Mouse (Mus musculus) midbrain, embryonic 10.5 days (tissue): ENCODE data around the gene Fhit. TPM values are rescaled to one million over a fixed set of nuclear protein-coding genes. Genes with fewer than 3 reads are reported as not detected.
A peak's percentile ranks its signal among the peaks of the same experiment; 100 is the strongest.

Experiments used
- DNase-seq: peaks from one replicate; pipeline ENCODE4 v3.0.0-alpha.2; 2017; ENCODE audit warnings: low spot score
- H3K27ac ChIP-seq: fragments of 300-500 bp; sonication (generic); replicated peaks from 2 replicates; pipeline ENCODE4 v1.5.1; 2016; ENCODE audit warnings: mild to moderate bottlenecking
- H3K27me3 ChIP-seq: fragments of 300-500 bp; sonication (generic); 2 replicates; pipeline ENCODE4 v1.6.1; 2016; ENCODE audit warnings: low read depth, mild to moderate bottlenecking; ENCODE audit not compliant: poor library complexity, severe bottlenecking
- H3K36me3 ChIP-seq: fragments of 300-500 bp; sonication (generic); 2 replicates; pipeline ENCODE4 v1.6.1; 2016; ENCODE audit warnings: mild to moderate bottlenecking, moderate library complexity
- H3K4me1 ChIP-seq: fragments of 300-500 bp; sonication (generic); 2 replicates; pipeline ENCODE4 v1.6.1; 2016
- H3K4me3 ChIP-seq: fragments of 300-500 bp; sonication (generic); 2 replicates; pipeline ENCODE4 v1.5.1; 2016; ENCODE audit warnings: mild to moderate bottlenecking, moderate library complexity
- H3K9me3 ChIP-seq: fragments of 300-500 bp; sonication (generic); replicated peaks from 2 replicates; pipeline ENCODE4 v1.6.1; 2016; ENCODE audit warnings: mild to moderate bottlenecking
- WGBS: fragments of 180-500 bp; shearing (Covaris S2); methylation state at CpG from one replicate; pipeline ENCODE4 v1.1.7; 2016; 5-methylcytosine and 5-hydroxymethylcytosine counted together
- polyA plus RNA-seq: library from polyadenylated mRNA; unstranded; fragments of >200 nt; fragmentation: Nextera tagmentation; extraction: Ambion mirVana; gene quantifications from 2 replicates; pipeline ENCODE4 v1.2.1, GENCODE M21; 2016

The Fhit gene
- polyA plus RNA-seq, 1 experiment from 2014 or later = 3.4 TPM

- no peak for DNase-seq
- Histone ChIP-seq H3K4me1 (peaks cover 11% of the 10 kb centered on the region), H3K27ac (no peak overlapping the region), H3K36me3 (no peaks in the 10 kb centered on the region), H3K9me3 (no peaks in the 10 kb centered on the region), H3K4me3 (no peak overlapping the region), H3K27me3 (no peaks in the 10 kb centered on the region)
- 94% methylated on average over 4 of the region's 4 CpGs for WGBS
These were observed 636.0 kb downstream of the Fhit start for GRCm38 (mm10) chr14:10525786-10526185.

DNA sequence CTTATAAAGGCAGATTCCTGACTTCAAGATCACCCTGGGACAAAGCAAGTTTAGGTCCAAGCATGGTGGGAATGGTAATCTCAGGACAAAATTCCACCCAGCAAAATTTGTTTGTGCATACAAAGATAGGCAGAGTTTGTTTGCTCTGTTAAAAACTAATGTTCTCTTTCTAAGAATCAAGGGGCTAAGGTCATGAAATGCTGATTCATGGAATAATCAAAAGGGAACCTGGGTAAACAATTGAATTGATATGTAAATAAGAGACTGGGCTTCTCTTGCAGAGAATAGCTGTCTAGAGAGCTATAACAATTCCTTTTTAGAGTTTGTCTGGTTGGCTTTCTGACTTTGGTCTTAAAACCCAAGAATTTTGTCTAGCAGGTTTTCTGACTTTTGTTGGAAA is 647.8 kb downstream of the Fhit start:
- no peaks in the 10 kb centered on the region for H3K36me3 ChIP-seq
- DNase-seq = no peak
- H3K4me1 ChIP-seq = no peaks in the 10 kb centered on the region
- no peak overlapping the region for H3K27ac ChIP-seq
- H3K27me3 ChIP-seq = no peaks in the 10 kb centered on the region
- peaks cover 6% of the 10 kb centered on the region for H3K9me3 ChIP-seq
- H3K4me3 ChIP-seq = no peak overlapping the region

DNA sequence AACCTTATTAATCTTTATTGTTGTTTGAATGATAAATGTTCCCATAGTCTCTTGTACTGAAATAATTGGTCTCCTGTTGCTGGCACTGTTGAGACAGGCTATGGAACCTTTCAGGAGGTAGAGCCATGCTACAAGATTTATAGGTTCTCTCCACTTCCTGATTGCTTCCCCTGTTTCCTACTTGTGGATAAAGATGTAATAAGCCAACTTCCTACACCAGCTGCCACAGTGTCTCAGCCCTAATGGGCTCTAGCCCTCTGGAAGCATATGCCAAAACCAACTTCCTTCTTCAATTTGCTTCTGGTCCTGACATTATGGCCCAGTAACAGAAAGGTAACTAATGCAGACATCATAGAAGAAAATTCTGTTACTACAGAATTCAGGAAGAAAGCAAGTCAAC is 652.6 kb downstream of the Fhit start:
- H3K36me3 ChIP-seq = no peaks in the 10 kb centered on the region
- H3K4me1 ChIP-seq = no peaks in the 10 kb centered on the region

GRCm38 (mm10) chr14:10507560-10507959 is 654.3 kb downstream of the Fhit start:
- DNase-seq = no peak
- Histone ChIP-seq H3K9me3 (no peaks in the 10 kb centered on the region), H3K36me3 (no peaks in the 10 kb centered on the region), H3K4me3 (no peak overlapping the region), H3K27me3 (no peaks in the 10 kb centered on the region), H3K4me1 (no peaks in the 10 kb centered on the region), H3K27ac (no peak overlapping the region)
- 52% methylated on average over 1 of the region's 1 CpGs for WGBS

More for the DNA sequence above, 652.6 kb downstream of the Fhit start:
- peaks cover 6% of the 10 kb centered on the region for H3K9me3 ChIP-seq
- no peak overlapping the region for H3K27ac ChIP-seq
- H3K4me3 ChIP-seq = no peak overlapping the region
- H3K27me3 ChIP-seq = no peaks in the 10 kb centered on the region
- DNase-seq = no peak

DNA sequence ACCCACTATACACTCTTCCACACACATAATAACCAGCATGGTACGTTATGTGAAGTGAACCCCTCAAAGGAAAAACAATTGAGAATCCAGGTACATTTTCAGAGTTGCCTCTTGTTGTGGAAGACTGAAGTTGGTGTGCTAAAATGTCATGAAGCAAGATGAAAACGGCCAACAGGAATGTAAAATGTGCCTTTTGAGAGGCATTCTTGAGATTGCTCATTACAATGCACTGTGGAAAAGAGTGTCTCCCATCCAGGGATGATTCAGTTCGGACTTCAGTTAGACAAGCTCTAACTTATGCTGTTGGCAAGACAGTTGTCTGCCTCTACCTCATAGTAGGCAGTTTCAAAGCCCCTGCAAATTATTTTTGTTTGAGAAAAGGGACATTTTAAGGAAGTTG is 676.0 kb downstream of the Fhit start:
- Histone ChIP-seq H3K4me1 (no peaks in the 10 kb centered on the region), H3K9me3 (no peaks in the 10 kb centered on the region), H3K27me3 (no peaks in the 10 kb centered on the region), H3K36me3 (no peaks in the 10 kb centered on the region), H3K27ac (no peak overlapping the region), H3K4me3 (no peak overlapping the region)
- 79% methylated on average over 3 of the region's 3 CpGs for WGBS
- DNase-seq = no peak

- Histone ChIP-seq H3K9me3 (no peaks in the 10 kb centered on the region), H3K27me3 (no peaks in the 10 kb centered on the region), H3K4me3 (no peak overlapping the region), H3K4me1 (no peaks in the 10 kb centered on the region), H3K36me3 (no peaks in the 10 kb centered on the region), H3K27ac (no peak overlapping the region)
- DNase-seq = no peak
- 87% methylated on average over 3 of the region's 3 CpGs for WGBS
These were observed 678.8 kb downstream of the Fhit start for GRCm38 (mm10) chr14:10482851-10483613.

DNA sequence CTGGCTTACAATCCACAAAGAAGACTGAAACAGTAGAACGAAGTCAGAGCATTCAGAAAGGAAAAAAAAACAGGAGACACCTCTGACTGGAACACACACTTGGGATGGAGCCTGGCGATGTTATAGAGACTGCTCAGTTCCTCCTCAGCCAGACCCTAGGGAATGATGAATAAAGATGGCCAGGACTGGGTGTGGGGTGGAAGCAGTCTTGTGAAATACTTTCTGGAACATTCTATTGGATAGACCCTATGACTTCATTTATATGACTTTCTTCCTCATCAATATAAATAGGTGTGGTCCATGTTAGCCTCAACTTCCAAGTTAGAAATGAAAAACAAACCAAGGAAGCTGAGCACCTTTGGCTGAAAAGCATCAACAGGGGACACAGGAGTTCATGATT is 680.5 kb downstream of the Fhit start:
- 73% methylated on average over 2 of the region's 2 CpGs for WGBS
- H3K36me3 ChIP-seq = no peaks in the 10 kb centered on the region
- H3K27me3 ChIP-seq = no peaks in the 10 kb centered on the region
- no peaks in the 10 kb centered on the region for H3K4me1 ChIP-seq
- DNase-seq = no peak
- no peak overlapping the region for H3K27ac ChIP-seq
- H3K9me3 ChIP-seq = no peaks in the 10 kb centered on the region
- H3K4me3 ChIP-seq = no peak overlapping the region

DNA sequence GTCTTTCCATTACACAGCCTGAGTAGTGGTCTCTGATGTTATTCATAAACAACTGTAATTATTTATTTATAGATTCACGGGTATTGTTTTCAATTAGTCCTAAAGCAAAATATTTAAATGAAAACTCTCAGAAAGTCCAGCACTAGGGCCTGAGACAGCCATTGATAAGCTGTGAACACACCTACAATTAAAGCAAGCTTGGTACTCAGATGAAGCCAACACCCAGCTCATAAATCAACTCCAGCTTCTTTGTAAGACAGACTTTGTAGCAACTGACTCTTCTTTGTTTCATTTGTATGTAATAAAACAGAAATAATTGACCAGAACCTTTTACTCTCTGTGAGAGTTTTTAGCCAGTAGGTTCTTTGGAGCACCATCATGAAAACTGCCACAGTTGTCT is 681.2 kb downstream of the Fhit start:
- no peaks in the 10 kb centered on the region for H3K9me3 ChIP-seq
- no peak overlapping the region for H3K27ac ChIP-seq
- 77% methylated on average over 1 of the region's 1 CpGs for WGBS
- DNase-seq = no peak
- H3K4me1 ChIP-seq = no peaks in the 10 kb centered on the region
- H3K36me3 ChIP-seq = no peaks in the 10 kb centered on the region
- H3K27me3 ChIP-seq = no peaks in the 10 kb centered on the region
- no peak overlapping the region for H3K4me3 ChIP-seq

- 22% methylated on average over 14 of the region's 14 CpGs for WGBS
These were observed 708.6 kb downstream of the Fhit start for GRCm38 (mm10) chr14:10453001-10453861.

GRCm38 (mm10) chr14:10452234-10452633 is 709.6 kb downstream of the Fhit start:
- DNase-seq = no peak
- Histone ChIP-seq H3K4me3 (no peak overlapping the region), H3K27ac (no peak overlapping the region), H3K36me3 (no peaks in the 10 kb centered on the region), H3K27me3 (peaks cover 32% of the 10 kb centered on the region), H3K4me1 (peaks cover 17% of the 10 kb centered on the region), H3K9me3 (no peaks in the 10 kb centered on the region)
- whole genome bisulfite sequencing = 87% methylated on average over 5 of the region's 5 CpGs

More at GRCm38 (mm10) chr14:10453001-10453861, 708.6 kb downstream of the Fhit start:
- DNase-seq = peak; percentile 68
- H3K27ac ChIP-seq = peak overlapping the region; percentile 78
- peaks cover 32% of the 10 kb centered on the region for H3K27me3 ChIP-seq
- peaks cover 17% of the 10 kb centered on the region for H3K4me1 ChIP-seq
- H3K36me3 ChIP-seq = no peaks in the 10 kb centered on the region
- H3K4me3 ChIP-seq = peak overlapping the region; percentile 44
- H3K9me3 ChIP-seq = no peaks in the 10 kb centered on the region

DNA sequence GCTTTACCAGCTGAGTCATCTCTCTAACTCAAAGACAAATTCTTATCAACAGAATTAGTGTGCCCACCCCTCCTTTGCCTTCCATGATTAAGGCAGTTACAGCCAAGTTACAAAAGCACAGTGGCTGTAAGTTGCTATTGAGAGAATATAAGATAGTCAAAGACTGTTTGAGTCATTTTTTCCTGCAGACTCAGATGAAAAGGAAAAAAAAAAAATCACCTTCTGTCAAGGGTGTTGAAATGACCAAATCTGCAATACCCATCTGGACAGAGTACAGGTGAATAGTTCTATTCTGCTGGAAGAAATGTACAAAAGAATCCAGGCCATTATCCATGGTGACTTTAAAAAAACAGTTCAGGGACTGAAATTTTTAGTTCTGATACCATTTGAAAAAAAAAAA is 716.5 kb downstream of the Fhit start:
- H3K27me3 ChIP-seq = no peaks in the 10 kb centered on the region; the same call in 1 of the 2 replicates
- H3K4me1 ChIP-seq = no peaks in the 10 kb centered on the region
- H3K9me3 ChIP-seq = no peaks in the 10 kb centered on the region
- H3K27ac ChIP-seq = no peak overlapping the region
- H3K36me3 ChIP-seq = no peaks in the 10 kb centered on the region
- H3K4me3 ChIP-seq = no peak overlapping the region
- DNase-seq = no peak

- Histone ChIP-seq H3K9me3 (no peaks in the 10 kb centered on the region), H3K4me1 (no peaks in the 10 kb centered on the region), H3K27ac (no peak overlapping the region), H3K27me3 (no peaks in the 10 kb centered on the region), H3K4me3 (no peak overlapping the region), H3K36me3 (no peaks in the 10 kb centered on the region)
- WGBS = 68% methylated on average over 1 of the region's 1 CpGs
- DNase-seq = no peak
These were observed 722.7 kb downstream of the Fhit start for GRCm38 (mm10) chr14:10439007-10439749.
